Mouse (Mus musculus): ENCODE data around the gene Ppm1g.

GRCm38 (mm10) chr5:31192939-31193630, 27.4 kb downstream of the Ppm1g start, which contains the start of the genes Snx17 and Eif2b4:
- TF ChIP-seq POLR2A (IDR thresholded peaks at IDR 0.05; ENCODE audit: insufficient read depth, low read depth, low read length) (peak; percentile 25), CTCF (IDR thresholded peaks at IDR 0.05; ENCODE audit: insufficient read depth, low read depth, low read length) (no peak)
